Mouse (Mus musculus) large intestine, adult 2 months (tissue): Measurements from ENCODE around the gene Fastkd3. TPM values are rescaled to one million over a fixed set of nuclear protein-coding genes. Genes with fewer than 3 reads are reported as not detected.

Source experiments
- DNase-seq: peaks from one replicate; pipeline ENCODE4 v3.0.0-alpha.2; 2012; ENCODE audit warnings: low read depth, low spot score
- WGBS: fragments of 180-500 bp; shearing (Covaris S2); methylation state at CpG from one replicate; pipeline ENCODE4 v1.1.7; 2018; 5-methylcytosine and 5-hydroxymethylcytosine counted together
- polyA plus RNA-seq: library from polyadenylated mRNA; depleted of rRNA; stranded (reverse); fragments of >200 nt; gene quantifications from 2 replicates; pipeline ENCODE4 v1.2.3, GENCODE M21; 2012; rRNA removed

The Fastkd3 gene
- polyA plus RNA-seq, 1 experiment = 8.6 TPM

- DNase-seq = no peak
- WGBS = 69% methylated on average over 6 of the region's 6 CpGs
These were observed 21.1 kb downstream of the Fastkd3 start for GRCm38 (mm10) chr13:68603085-68603484.

DNA sequence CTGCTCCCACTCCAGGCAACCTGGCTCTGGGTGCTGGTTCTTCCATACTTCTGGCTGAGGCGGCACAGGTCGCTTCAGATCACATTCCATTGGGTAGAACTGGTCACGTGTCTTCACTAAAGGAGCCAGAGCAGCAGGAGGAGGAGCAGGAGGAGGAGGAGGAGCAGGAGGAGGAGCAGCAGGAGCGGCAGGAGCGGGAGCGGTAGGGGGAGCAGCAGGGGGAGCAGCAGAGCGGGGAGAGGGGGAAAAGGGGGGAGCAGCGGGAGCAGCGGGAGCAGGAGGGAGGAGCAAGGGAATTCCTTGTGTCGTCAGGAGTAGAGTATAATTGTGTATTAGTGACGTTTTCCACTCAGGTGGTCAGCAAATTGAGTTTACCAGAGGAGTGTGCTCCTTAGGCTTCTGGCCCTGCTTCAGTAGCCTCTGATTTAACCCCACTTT, 23.7 kb downstream of the Fastkd3 start:
- no peak for DNase-seq
- 4% methylated on average over 8 of the region's 11 CpGs for WGBS

DNA sequence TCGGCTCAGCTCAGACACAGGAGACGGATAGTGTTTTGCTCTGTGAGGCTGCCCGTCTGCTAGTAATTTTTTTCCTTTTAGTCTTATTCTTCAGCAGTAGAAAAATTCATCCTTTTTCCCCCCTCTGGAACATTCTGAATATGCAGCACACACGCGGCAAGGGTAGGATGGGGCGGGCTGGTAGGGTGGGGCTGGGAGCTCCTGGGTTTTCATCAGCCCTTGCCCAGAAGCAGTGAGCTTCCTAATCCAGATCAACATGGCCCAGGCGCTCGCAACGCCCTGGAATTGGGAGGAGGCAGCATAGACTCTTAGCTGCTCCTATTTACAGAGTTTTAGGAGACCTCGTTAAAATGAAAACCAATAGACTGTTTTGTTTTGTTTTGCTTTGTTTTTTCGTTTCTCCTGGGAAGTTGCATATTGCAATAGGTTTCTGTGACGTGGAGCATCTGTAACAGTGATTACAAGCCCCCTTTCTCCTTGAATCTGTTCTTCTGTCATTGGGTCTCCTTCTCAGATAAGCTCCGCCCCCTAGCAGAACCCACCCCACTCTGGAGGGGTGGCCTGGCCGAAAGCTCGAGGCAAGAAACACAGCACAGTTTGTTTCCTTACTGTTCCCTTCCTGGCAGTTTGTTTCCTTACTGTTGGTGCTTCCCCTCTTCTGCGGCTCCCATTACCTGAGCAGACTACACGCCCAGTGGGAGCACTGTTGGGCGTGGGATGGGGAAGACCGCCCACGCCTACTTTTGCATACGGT, 25.8 kb downstream of the Fastkd3 start:
- WGBS = 29% methylated on average over 21 of the region's 21 CpGs
- no peak for DNase-seq

DNA sequence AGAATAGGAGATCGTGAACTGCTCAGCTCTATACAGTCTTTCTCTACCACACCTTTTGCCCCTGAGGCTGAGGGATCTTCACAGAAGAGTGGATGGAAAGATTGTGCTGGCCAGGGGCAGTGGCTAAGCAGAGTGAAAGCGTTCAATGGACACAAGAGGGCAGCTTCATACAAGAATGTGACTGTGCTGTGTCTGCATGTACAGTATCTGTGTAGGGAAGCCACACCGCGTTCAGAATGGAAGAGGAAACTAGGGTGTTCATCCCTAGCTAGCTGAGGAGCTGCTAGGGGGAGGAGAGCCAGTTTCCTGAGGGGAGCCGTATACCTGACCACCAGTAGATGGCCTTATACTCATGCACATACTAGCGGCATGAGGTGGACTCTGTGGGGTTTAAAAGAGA, 40.8 kb downstream of the Fastkd3 start:
- no peak for DNase-seq
- WGBS = 62% methylated on average over 6 of the region's 6 CpGs

DNA sequence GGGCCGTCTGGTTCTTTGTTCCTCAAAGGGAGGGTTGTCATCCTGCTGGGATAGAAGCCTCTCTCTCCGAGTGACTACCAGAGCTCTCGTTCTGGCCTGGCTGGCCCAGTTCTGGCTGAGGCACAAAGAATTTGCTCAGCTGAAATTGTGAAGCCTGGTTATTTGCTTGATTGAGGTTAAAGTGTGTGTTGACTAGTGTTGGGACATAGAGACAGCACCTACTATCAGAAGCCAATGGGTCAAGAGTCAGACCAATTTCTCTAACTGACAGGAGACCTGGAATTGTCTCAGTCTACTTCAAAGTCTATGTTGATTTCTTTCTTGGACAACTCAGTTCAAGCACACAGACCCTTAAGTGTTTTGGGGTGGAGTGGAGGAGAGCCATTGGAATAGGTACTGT, 45.0 kb downstream of the Fastkd3 start:
- no peak for DNase-seq
- 69% methylated on average over 3 of the region's 3 CpGs for WGBS

Other genes with a start within 250 kb of the Fastkd3 start
- 4.6 and 6.6 TPM in 2 replicates for gene Mtrr, start 85 bp upstream of the Fastkd3 start, polyA plus RNA-seq
- 0.07 TPM in 1 of 2 replicates, not detected in the other for gene 1700001L19Rik, start 15.2 kb downstream of the Fastkd3 start, polyA plus RNA-seq